Mouse (Mus musculus) testis, adult 2 months (tissue): Measurements from ENCODE around the gene Nos1ap. TPM values are rescaled to one million over a fixed set of nuclear protein-coding genes. Genes with fewer than 3 reads are reported as not detected.
A peak's percentile ranks its signal among the peaks of the same experiment; 100 is the strongest.

Experiments used
- H3K27ac ChIP-seq: fragments of 200-500 bp; 2 replicates; pipeline ENCODE4 v1.5.1; 2012; ENCODE audit warnings: low read depth, low read length; ENCODE audit not compliant: control insufficient read depth, insufficient read depth
- H3K27me3 ChIP-seq: fragments of 200-500 bp; 2 replicates; pipeline ENCODE4 v1.6.1; 2012; ENCODE audit warnings: mild to moderate bottlenecking, low read length, moderate library complexity; ENCODE audit not compliant: control insufficient read depth, insufficient read depth
- H3K36me3 ChIP-seq: fragments of 200-500 bp; 2 replicates; pipeline ENCODE4 v1.6.1; 2012; ENCODE audit warnings: mild to moderate bottlenecking, low read length; ENCODE audit not compliant: control insufficient read depth, insufficient read depth
- H3K4me1 ChIP-seq: fragments of 200-500 bp; 2 replicates; pipeline ENCODE4 v1.6.1; 2012; ENCODE audit warnings: low read length; ENCODE audit not compliant: control insufficient read depth, insufficient read depth
- H3K4me3 ChIP-seq: fragments of 200-500 bp; 2 replicates; pipeline ENCODE4 v1.5.1; 2012; ENCODE audit warnings: low read depth, mild to moderate bottlenecking, low read length, moderate library complexity, mixed read lengths; ENCODE audit not compliant: control insufficient read depth
- CTCF ChIP-seq: fragments of 200-500 bp; IDR thresholded peaks from 2 replicates; pipeline ENCODE4 v1.5.1; 2012; ENCODE audit warnings: low read depth, mild to moderate bottlenecking, inconsistent platforms, low read length, moderate library complexity; ENCODE audit not compliant: control insufficient read depth, insufficient read depth, insufficient replicate concordance
- POLR2A ChIP-seq: fragments of 200-500 bp; IDR thresholded peaks from 2 replicates; pipeline ENCODE4 v1.6.1; 2012; ENCODE audit warnings: low read depth, mild to moderate bottlenecking, inconsistent platforms, low read length, moderate library complexity; ENCODE audit not compliant: control insufficient read depth
- polyA plus RNA-seq: library from polyadenylated mRNA; depleted of rRNA; stranded (reverse); fragments of >200 nt; gene quantifications from 2 replicates; pipeline ENCODE4 v1.2.3, GENCODE M21; 2012; rRNA removed

The Nos1ap gene
- polyA plus RNA-seq, 1 experiment: 2.1 TPM

GRCm38 (mm10) chr1:170254893-170255559, 334.6 kb downstream of the Nos1ap start:
- no peaks in the 10 kb centered on the region for H3K27me3 ChIP-seq
- no peaks in the 10 kb centered on the region; the same call in 1 of the 2 replicates for H3K4me1 ChIP-seq
- peak overlapping the region; percentile 72 for H3K4me3 ChIP-seq
- TF ChIP-seq CTCF (no peak), POLR2A (no peak)
- H3K36me3 ChIP-seq: no peaks in the 10 kb centered on the region
- H3K27ac ChIP-seq: peak overlapping the region; percentile 14

Other genes starting within 250 kb of the Nos1ap start
- gene Olfml2b, start 54.7 kb upstream of the Nos1ap start, polyA plus RNA-seq: 5.3 and 6.4 TPM in 2 replicates